Mouse (Mus musculus) liver, adult (tissue): ENCODE data around the gene Mad2l2.

Experiments
- GATA4 ChIP-seq: IDR thresholded peaks from 2 replicates; pipeline ENCODE4 v1.6.1; 2014; ENCODE audit warnings: mild to moderate bottlenecking, low read length; ENCODE audit not compliant: insufficient replicate concordance

Gene Mad2l2

DNA sequence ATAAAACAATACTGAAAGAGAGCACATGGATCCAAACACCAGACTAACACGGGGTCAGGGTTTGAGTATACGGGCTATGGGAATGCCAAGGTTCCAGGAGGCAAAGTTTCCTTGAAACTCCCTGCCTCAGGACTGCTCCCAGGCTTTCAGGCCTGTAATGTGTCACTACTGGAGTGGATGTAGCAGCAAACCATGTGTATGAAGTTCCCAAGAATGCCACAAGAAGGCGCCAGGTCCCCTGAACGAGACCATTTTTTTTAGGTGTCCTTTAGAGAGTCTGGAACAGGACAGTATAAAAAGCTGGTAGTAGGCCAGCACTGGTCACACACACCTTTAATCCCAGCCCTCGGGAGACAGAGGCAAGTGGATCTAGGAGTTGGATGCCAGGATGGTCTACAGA is 36.0 kb upstream of the Mad2l2 start:
- no peak for TF ChIP-seq GATA4

GRCm38 (mm10) chr4:148095081-148095480 is 35.1 kb upstream of the Mad2l2 start:
- TF ChIP-seq GATA4, result no peak

DNA sequence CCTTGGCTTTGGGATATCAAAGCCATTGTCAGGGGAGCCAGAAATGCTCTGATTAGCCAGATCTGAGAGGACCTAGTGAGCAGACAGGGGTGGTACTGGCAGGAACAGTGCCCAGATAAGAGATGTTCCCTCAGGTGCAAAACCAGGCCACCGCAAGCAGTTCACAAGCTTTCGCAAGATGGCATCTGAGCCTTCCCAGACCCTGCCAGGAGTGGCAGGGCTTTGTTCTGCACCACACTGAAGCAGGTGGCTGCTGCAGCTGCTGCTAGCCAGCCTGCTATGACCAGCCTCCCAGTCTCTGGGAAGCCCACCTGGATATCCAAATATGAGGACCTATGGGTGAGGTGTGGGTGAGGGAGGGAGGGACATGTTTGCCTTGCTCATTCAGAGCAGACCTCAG is 32.2 kb upstream of the Mad2l2 start:
- no peak for TF ChIP-seq GATA4

GRCm38 (mm10) chr4:148098666-148099065 is 31.5 kb upstream of the Mad2l2 start:
- no peak for TF ChIP-seq GATA4

GRCm38 (mm10) chr4:148101801-148102527 is 28.2 kb upstream of the Mad2l2 start:
- TF ChIP-seq GATA4, result no peak

GRCm38 (mm10) chr4:148104146-148104545 is 26.0 kb upstream of the Mad2l2 start:
- TF ChIP-seq GATA4, result no peak

GRCm38 (mm10) chr4:148107621-148108291 is 22.4 kb upstream of the Mad2l2 start:
- no peak for TF ChIP-seq GATA4

GRCm38 (mm10) chr4:148108565-148109100 is 21.6 kb upstream of the Mad2l2 start:
- TF ChIP-seq GATA4, result no peak

DNA sequence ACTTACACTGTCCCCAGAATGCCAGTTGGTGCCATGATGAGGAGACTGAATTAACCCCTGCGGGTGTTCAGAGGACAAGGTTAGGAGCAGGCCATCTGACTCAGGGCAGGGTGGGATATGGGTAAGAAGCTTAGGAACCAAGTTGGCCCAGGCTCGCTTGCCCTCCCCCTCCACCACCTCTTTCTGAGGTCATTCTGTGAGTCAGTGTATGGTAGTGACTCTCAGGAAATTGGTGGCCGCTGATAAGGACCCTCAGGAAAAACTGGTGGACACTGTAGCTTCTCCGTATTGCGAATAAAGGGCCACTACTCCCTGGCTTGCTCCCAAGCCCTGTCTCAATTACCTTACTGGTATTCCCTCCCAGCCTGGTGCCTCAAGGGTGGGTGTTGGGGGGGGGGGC is 21.0 kb upstream of the Mad2l2 start:
- TF ChIP-seq GATA4, result no peak

DNA sequence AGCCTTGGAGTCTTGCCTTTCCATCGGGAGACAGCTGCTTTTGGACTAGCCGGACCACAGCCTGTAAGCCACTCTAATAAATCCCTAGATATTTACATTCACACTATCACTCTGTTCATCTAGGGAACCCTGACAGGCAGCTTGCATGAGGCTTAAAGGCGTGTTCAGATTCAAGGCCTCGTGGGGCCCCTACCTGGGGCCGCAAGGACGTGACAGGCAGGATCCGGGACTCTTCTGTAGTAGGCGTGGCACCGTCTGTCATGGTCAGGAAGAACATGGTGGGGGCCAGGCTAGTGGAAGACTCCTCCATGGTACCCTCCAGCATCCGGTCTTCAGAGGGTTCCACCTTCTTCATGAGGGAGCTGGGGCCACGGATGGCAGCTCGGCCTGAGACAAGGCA is 17.7 kb upstream of the Mad2l2 start:
- TF ChIP-seq GATA4, result no peak

DNA sequence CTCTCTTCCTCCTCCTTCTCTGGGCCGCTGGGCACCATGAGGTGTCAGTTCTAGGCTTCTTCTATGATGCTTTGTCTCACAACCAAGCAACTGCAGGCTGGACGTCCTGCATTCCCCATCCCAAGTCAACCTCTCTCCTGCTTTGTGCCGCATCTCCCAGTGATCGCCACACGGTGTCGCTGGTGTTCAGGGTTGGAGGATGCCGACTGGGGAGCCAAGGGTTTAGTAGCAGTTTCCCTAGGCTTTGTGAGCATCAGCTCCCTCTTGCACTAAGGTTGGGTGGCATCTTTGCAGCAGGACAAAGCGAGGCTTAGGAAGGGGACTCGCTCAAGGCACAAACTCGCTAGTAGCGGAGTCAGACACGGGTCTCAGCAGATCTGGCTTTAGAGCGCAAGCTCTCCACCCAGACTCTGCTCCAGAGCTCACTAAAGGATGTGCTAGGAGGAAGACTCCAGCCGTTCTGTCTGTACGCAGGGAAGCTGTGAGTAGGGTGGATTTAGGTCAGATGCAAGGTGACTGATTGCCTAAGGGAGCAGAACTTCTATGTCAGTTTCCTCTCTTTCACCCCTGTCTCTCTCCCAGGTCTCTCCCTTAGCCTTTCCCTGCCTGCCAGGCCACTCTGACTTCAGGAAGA is 15.3 kb upstream of the Mad2l2 start:
- no peak for TF ChIP-seq GATA4

DNA sequence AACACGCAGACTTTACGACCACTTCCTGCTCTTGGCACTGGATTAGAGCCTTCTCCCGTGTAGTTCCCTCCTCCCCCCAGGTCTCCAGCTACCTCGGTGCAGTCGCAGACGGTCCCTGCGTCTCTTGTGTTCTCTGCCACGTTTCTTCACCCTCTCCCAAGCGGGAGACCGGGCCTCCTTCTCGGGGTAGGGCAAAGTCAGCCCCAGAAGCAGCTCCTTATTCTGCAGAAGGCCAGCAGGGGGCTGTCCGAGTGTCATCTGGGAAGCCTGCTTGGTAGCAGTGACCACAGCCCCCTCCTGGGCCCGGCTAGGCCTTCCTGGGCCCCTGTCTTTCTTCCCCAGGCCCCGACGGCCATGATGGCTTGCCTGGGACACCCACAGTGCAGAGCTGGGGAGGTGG is 14.7 kb upstream of the Mad2l2 start:
- no peak for TF ChIP-seq GATA4

DNA sequence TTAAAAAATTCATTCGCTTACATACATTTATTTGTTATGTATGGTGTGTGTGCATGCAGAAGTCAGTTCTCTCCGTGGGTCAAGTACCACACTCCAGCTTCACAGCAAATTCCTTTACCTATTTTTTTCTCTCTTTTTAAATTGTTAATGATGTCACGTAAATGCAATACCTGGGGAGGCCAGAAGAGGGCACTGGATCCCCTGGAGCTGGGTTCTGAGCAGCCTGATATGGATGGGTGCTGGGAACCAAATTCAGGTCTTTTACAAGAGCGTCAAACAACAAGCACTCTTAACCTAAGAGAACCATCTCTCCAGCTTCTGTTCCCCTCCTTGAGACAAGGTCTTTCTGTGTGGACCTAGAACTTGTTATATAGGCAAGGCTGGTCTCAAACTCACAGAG is 13.5 kb upstream of the Mad2l2 start:
- no peak for TF ChIP-seq GATA4

- TF ChIP-seq GATA4, result no peak
Measured at GRCm38 (mm10) chr4:148117392-148117791, 12.8 kb upstream of the Mad2l2 start.

- no peak for TF ChIP-seq GATA4
Measured at GRCm38 (mm10) chr4:148120555-148120954, 9.6 kb upstream of the Mad2l2 start.

DNA sequence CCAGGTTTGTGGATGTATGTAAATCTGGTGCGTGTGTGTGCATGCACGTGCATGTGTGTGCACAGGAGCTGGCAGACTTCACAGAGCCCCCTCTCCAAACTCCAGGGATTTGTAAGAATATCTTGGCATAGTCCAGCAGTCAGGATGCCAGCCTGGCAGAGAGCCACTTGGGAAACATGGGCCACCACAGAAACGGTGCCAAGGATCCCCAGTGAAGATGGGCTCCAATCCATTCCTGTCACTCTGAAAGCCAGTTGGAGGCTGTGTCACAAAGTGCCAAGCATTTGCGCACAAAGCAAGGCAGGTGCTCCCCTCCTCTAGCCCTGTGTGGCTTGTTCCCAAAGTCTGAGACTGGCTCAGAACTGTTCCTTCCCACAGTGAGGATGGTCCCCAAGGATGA is 8.8 kb upstream of the Mad2l2 start:
- TF ChIP-seq GATA4, result no peak
